Mouse (Mus musculus): ENCODE measurements around the gene Pced1b. TPM values are rescaled to one million over a fixed set of nuclear protein-coding genes. Genes with fewer than 3 reads are reported as not detected.
"Not testable (repeated sequence)": the region's sequence is repeated elsewhere in the genome, so short reads cannot be mapped to it uniquely, and the experiment has no call there.

The Pced1b gene
- polyA plus RNA-seq, 1 experiment: 8.3 TPM

- Histone ChIP-seq H3K27ac (ENCODE audit: control insufficient read depth, insufficient read depth, low read depth, low read length) (no peak overlapping the region), H3K27me3 (ENCODE audit: control insufficient read depth, insufficient read depth, low read length) (no peaks in the 10 kb centered on the region; the same call in 1 of the 2 replicates), H3K4me1 (ENCODE audit: control insufficient read depth, insufficient read depth, low read length) (peaks cover 7% of the 10 kb centered on the region), H3K4me3 (ENCODE audit: control insufficient read depth, low read depth, low read length) (no peak overlapping the region), H3K36me3 (ENCODE audit: control insufficient read depth, insufficient read depth, low read length) (no peaks in the 10 kb centered on the region)
- TF ChIP-seq CTCF (IDR thresholded peaks at IDR 0.05; ENCODE audit: control insufficient read depth, insufficient read depth, insufficient replicate concordance, low read depth, low read length) (no peak), POLR2A (IDR thresholded peaks at IDR 0.05; ENCODE audit: control insufficient read depth, low read depth, low read length) (no peak)
These were observed 132.8 kb downstream of the Pced1b start for GRCm38 (mm10) chr15:97379489-97380304.

DNA sequence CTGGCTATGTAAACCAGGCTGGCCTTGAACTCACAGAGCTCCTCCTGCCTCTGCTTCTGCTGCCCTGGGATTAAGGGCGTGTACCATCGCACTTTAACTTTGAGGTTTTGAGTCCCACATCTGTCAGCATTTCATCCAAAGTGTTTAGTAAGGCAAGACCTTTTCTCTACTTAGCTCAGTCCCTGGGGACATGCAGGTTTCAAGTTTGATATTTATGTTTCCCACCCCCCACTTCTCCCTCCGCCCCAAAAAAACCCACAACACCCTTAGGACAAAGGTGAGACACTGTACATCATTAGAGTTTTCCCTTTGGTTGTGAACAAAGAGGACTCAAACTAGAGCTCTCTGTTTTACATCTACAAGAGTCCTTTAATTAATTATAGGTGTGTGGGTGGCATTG, 135.7 kb downstream of the Pced1b start:
- no peak overlapping the region for H3K4me3 ChIP-seq (ENCODE audit: control insufficient read depth, low read depth, low read length)
- TF ChIP-seq POLR2A (IDR thresholded peaks at IDR 0.05; ENCODE audit: control insufficient read depth, low read depth, low read length) (no peak), CTCF (IDR thresholded peaks at IDR 0.05; ENCODE audit: control insufficient read depth, insufficient read depth, insufficient replicate concordance, low read depth, low read length) (no peak)
- no peak overlapping the region for H3K27ac ChIP-seq (ENCODE audit: control insufficient read depth, insufficient read depth, low read depth, low read length)
- no peaks in the 10 kb centered on the region for H3K27me3 ChIP-seq (ENCODE audit: control insufficient read depth, insufficient read depth, low read length)
- H3K4me1 ChIP-seq (ENCODE audit: control insufficient read depth, insufficient read depth, low read length): peaks cover 3% of the 10 kb centered on the region
- no peaks in the 10 kb centered on the region for H3K36me3 ChIP-seq (ENCODE audit: control insufficient read depth, insufficient read depth, low read length)

DNA sequence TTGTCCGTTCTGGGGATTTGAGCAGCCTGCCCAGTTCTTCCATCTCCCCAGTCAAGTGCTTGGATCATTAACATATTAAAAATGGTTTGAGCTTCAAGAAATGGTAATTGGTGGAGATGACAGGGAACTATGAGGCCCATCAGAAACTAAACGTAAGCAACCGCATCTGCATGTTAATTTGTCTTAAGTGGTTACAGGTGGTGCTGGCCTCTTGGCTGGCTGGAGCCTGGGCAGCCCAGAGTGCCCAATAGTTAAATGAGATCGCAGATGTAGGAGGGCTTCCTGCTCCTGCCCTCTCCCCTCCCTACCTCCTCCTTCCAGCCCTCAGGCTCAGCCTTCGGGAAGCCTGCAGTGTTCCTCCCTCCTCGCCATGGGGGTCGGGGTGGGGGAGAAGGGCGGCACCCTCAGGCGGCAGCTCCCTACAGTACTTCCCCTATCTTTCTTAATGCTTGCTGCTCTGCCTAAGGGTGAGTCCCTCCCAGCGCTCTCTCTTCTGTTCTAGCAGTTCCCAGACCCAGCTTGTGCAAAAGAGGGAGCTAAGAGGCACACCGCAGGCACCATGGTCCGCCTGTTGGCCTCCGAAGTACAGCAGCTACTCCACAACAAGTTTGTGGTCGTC, 136.7 kb downstream of the Pced1b start:
- Histone ChIP-seq H3K4me3 (ENCODE audit: control insufficient read depth, low read depth, low read length) (no peak overlapping the region), H3K27me3 (ENCODE audit: control insufficient read depth, insufficient read depth, low read length) (no peaks in the 10 kb centered on the region), H3K27ac (ENCODE audit: control insufficient read depth, insufficient read depth, low read depth, low read length) (no peak overlapping the region), H3K4me1 (ENCODE audit: control insufficient read depth, insufficient read depth, low read length) (peaks cover 3% of the 10 kb centered on the region), H3K36me3 (ENCODE audit: control insufficient read depth, insufficient read depth, low read length) (no peaks in the 10 kb centered on the region)
- TF ChIP-seq POLR2A (IDR thresholded peaks at IDR 0.05; ENCODE audit: control insufficient read depth, low read depth, low read length) (no peak), CTCF (IDR thresholded peaks at IDR 0.05; ENCODE audit: control insufficient read depth, insufficient read depth, insufficient replicate concordance, low read depth, low read length) (no peak)

- peaks cover 3% of the 10 kb centered on the region for H3K4me1 ChIP-seq (ENCODE audit: control insufficient read depth, insufficient read depth, low read length)
- no peak overlapping the region for H3K27ac ChIP-seq (ENCODE audit: control insufficient read depth, insufficient read depth, low read depth, low read length)
- 0 out of 2 replicates have a peak overlapping the region, but pooled peaks have one; percentile 4 for H3K4me3 ChIP-seq (ENCODE audit: control insufficient read depth, low read depth, low read length)
- H3K36me3 ChIP-seq (ENCODE audit: control insufficient read depth, insufficient read depth, low read length): no peaks in the 10 kb centered on the region
- TF ChIP-seq CTCF (IDR thresholded peaks at IDR 0.05; ENCODE audit: control insufficient read depth, insufficient read depth, insufficient replicate concordance, low read depth, low read length): no peak
- H3K27me3 ChIP-seq (ENCODE audit: control insufficient read depth, insufficient read depth, low read length): no peaks in the 10 kb centered on the region
These were observed 137.5 kb downstream of the Pced1b start for GRCm38 (mm10) chr15:97384170-97385018.

GRCm38 (mm10) chr15:97385174-97385573, 138.3 kb downstream of the Pced1b start:
- not testable (repeated sequence) for H3K27ac ChIP-seq (ENCODE audit: control insufficient read depth, insufficient read depth, low read depth, low read length); H3K36me3 ChIP-seq (ENCODE audit: control insufficient read depth, insufficient read depth, low read length); H3K27me3 ChIP-seq (ENCODE audit: control insufficient read depth, insufficient read depth, low read length); H3K4me3 ChIP-seq (ENCODE audit: control insufficient read depth, low read depth, low read length); H3K4me1 ChIP-seq (ENCODE audit: control insufficient read depth, insufficient read depth, low read length)

DNA sequence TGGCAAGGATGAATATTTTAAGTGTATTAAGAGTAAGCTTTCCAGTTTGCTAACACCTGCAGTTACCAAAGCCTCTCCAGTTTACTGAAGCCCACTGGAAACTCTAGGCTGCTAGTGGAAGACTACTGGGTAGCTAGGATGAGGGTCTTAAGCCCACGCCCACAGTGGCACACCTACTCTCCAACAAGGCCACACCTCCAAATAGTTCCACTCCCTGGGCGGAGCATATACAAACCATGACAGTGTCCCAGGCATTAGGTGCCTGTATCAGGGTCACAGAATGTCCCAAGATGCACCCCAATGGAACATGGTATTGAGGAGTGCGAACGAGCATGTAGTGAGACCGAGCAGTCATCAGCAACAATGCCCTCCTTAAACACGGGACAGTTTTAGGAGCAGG, 140.9 kb downstream of the Pced1b start:
- TF ChIP-seq POLR2A (IDR thresholded peaks at IDR 0.05; ENCODE audit: control insufficient read depth, low read depth, low read length): no peak
- TF ChIP-seq CTCF (IDR thresholded peaks at IDR 0.05; ENCODE audit: control insufficient read depth, insufficient read depth, insufficient replicate concordance, low read depth, low read length): no peak
- Histone ChIP-seq H3K4me3 (ENCODE audit: control insufficient read depth, low read depth, low read length) (no peak overlapping the region), H3K36me3 (ENCODE audit: control insufficient read depth, insufficient read depth, low read length) (no peaks in the 10 kb centered on the region), H3K27me3 (ENCODE audit: control insufficient read depth, insufficient read depth, low read length) (no peaks in the 10 kb centered on the region), H3K27ac (ENCODE audit: control insufficient read depth, insufficient read depth, low read depth, low read length) (no peak overlapping the region), H3K4me1 (ENCODE audit: control insufficient read depth, insufficient read depth, low read length) (peaks cover 3% of the 10 kb centered on the region)

- H3K27ac ChIP-seq (ENCODE audit: control insufficient read depth, insufficient read depth, low read depth, low read length): no peak overlapping the region
- no peak overlapping the region for H3K4me3 ChIP-seq (ENCODE audit: control insufficient read depth, low read depth, low read length)
- H3K36me3 ChIP-seq (ENCODE audit: control insufficient read depth, insufficient read depth, low read length): no peaks in the 10 kb centered on the region
- no peak for TF ChIP-seq CTCF (IDR thresholded peaks at IDR 0.05; ENCODE audit: control insufficient read depth, insufficient read depth, insufficient replicate concordance, low read depth, low read length)
- no peak for TF ChIP-seq POLR2A (IDR thresholded peaks at IDR 0.05; ENCODE audit: control insufficient read depth, low read depth, low read length)
- no peaks in the 10 kb centered on the region for H3K27me3 ChIP-seq (ENCODE audit: control insufficient read depth, insufficient read depth, low read length)
- H3K4me1 ChIP-seq (ENCODE audit: control insufficient read depth, insufficient read depth, low read length): peaks cover 3% of the 10 kb centered on the region
These were observed 142.7 kb downstream of the Pced1b start for GRCm38 (mm10) chr15:97389577-97389976.

Measured in testis, adult 2 months (tissue).